Mouse (Mus musculus) lung, adult 2 months (tissue): Measurements from ENCODE around the gene Myl6.

ENCODE experiments used
- CTCF ChIP-seq: fragments of 200-500 bp; IDR thresholded peaks from 2 replicates; pipeline ENCODE4 v1.5.1; 2011; ENCODE audit warnings: mild to moderate bottlenecking, low read length, control low read depth; ENCODE audit not compliant: insufficient read depth
- POLR2A ChIP-seq: fragments of 200-500 bp; IDR thresholded peaks from 2 replicates; pipeline ENCODE4 v1.6.1; 2011; ENCODE audit warnings: low read depth, mild to moderate bottlenecking, control low read depth, low read length, borderline replicate concordance; ENCODE audit errors: extremely low read depth

DNA sequence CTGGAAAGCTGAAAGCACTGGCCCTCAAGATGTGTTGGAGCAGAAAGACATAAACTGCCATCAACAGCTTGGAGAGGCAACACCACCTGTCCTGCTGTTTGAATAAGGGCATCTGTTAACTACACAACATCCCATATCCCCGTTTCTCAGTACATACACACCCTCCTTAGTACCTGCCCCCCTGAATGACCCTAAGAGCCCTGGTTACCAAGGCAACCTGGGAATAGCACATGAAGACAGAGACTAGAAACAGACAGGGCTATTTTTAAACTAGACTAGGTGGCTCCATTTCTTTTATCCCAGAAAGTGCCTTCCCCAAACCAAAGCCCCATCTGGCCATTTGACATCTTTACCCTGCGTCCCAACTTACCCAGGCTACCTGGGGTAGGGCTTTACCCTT, 49.2 kb upstream of the Myl6 start:
- TF ChIP-seq CTCF (no peak), POLR2A (no peak)
